Mouse (Mus musculus): ENCODE measurements around the gene Olfr49.
A peak's percentile ranks its signal among the peaks of the same experiment; 100 is the strongest.

Gene Olfr49

GRCm38 (mm10) chr14:54284839-54285238 is at the start of gene Olfr49:
Gene Olfr49, minus strand, starts transcription at chr14:54284939.
- Histone ChIP-seq H3K27me3 (ENCODE audit: control insufficient read depth, insufficient read depth, low read length, poor library complexity, severe bottlenecking) (no peaks in the 10 kb centered on the region), H3K36me3 (ENCODE audit: control insufficient read depth, insufficient read depth, low read length, poor library complexity, severe bottlenecking) (no peaks in the 10 kb centered on the region)
- DNase-seq (ENCODE audit: low read depth, low spot score): no peak

GRCm38 (mm10) chr14:54333452-54334189 is 48.9 kb upstream of the Olfr49 start:
- H3K27me3 ChIP-seq (ENCODE audit: control insufficient read depth, insufficient read depth, low read length, poor library complexity, severe bottlenecking): no peaks in the 10 kb centered on the region
- no peak for DNase-seq (ENCODE audit: low read depth, low spot score)
- H3K36me3 ChIP-seq (ENCODE audit: control insufficient read depth, insufficient read depth, low read length, poor library complexity, severe bottlenecking): no peaks in the 10 kb centered on the region

GRCm38 (mm10) chr14:54332176-54333074 is 47.7 kb upstream of the Olfr49 start:
- no peaks in the 10 kb centered on the region for H3K27me3 ChIP-seq (ENCODE audit: control insufficient read depth, insufficient read depth, low read length, poor library complexity, severe bottlenecking)
- no peak for DNase-seq (ENCODE audit: low read depth, low spot score)
- no peaks in the 10 kb centered on the region for H3K36me3 ChIP-seq (ENCODE audit: control insufficient read depth, insufficient read depth, low read length, poor library complexity, severe bottlenecking)

- DNase-seq (ENCODE audit: low read depth, low spot score): no peak
- no peaks in the 10 kb centered on the region for H3K36me3 ChIP-seq (ENCODE audit: control insufficient read depth, insufficient read depth, low read length, poor library complexity, severe bottlenecking)
- H3K27me3 ChIP-seq (ENCODE audit: control insufficient read depth, insufficient read depth, low read length, poor library complexity, severe bottlenecking): no peaks in the 10 kb centered on the region
Measured at GRCm38 (mm10) chr14:54331178-54331577, 46.4 kb upstream of the Olfr49 start.

- Histone ChIP-seq H3K27me3 (ENCODE audit: control insufficient read depth, insufficient read depth, low read length, poor library complexity, severe bottlenecking) (no peaks in the 10 kb centered on the region), H3K36me3 (ENCODE audit: control insufficient read depth, insufficient read depth, low read length, poor library complexity, severe bottlenecking) (no peaks in the 10 kb centered on the region)
- no peak for DNase-seq (ENCODE audit: low read depth, low spot score)
Measured at GRCm38 (mm10) chr14:54329201-54329600, 44.5 kb upstream of the Olfr49 start.

GRCm38 (mm10) chr14:54328548-54328947 is 43.8 kb upstream of the Olfr49 start:
- Histone ChIP-seq H3K36me3 (ENCODE audit: control insufficient read depth, insufficient read depth, low read length, poor library complexity, severe bottlenecking) (no peaks in the 10 kb centered on the region), H3K27me3 (ENCODE audit: control insufficient read depth, insufficient read depth, low read length, poor library complexity, severe bottlenecking) (no peaks in the 10 kb centered on the region)
- DNase-seq (ENCODE audit: low read depth, low spot score): peak; percentile 11

- H3K36me3 ChIP-seq (ENCODE audit: control insufficient read depth, insufficient read depth, low read length, poor library complexity, severe bottlenecking): no peaks in the 10 kb centered on the region
- DNase-seq (ENCODE audit: low read depth, low spot score): no peak
- no peaks in the 10 kb centered on the region for H3K27me3 ChIP-seq (ENCODE audit: control insufficient read depth, insufficient read depth, low read length, poor library complexity, severe bottlenecking)
Measured at GRCm38 (mm10) chr14:54324486-54324885, 39.7 kb upstream of the Olfr49 start.

- Histone ChIP-seq H3K27me3 (ENCODE audit: control insufficient read depth, insufficient read depth, low read length, poor library complexity, severe bottlenecking) (no peaks in the 10 kb centered on the region), H3K36me3 (ENCODE audit: control insufficient read depth, insufficient read depth, low read length, poor library complexity, severe bottlenecking) (no peaks in the 10 kb centered on the region)
- no peak for DNase-seq (ENCODE audit: low read depth, low spot score)
Measured at GRCm38 (mm10) chr14:54321556-54322376, 37.0 kb upstream of the Olfr49 start.

- no peak for DNase-seq (ENCODE audit: low read depth, low spot score)
- H3K27me3 ChIP-seq (ENCODE audit: control insufficient read depth, insufficient read depth, low read length, poor library complexity, severe bottlenecking): no peaks in the 10 kb centered on the region; the same call in 1 of the 2 replicates
- no peaks in the 10 kb centered on the region for H3K36me3 ChIP-seq (ENCODE audit: control insufficient read depth, insufficient read depth, low read length, poor library complexity, severe bottlenecking)
Measured at GRCm38 (mm10) chr14:54311763-54312162, 27.0 kb upstream of the Olfr49 start.

GRCm38 (mm10) chr14:54300676-54301075 is 15.9 kb upstream of the Olfr49 start:
- DNase-seq (ENCODE audit: low read depth, low spot score): no peak
- no peaks in the 10 kb centered on the region for H3K27me3 ChIP-seq (ENCODE audit: control insufficient read depth, insufficient read depth, low read length, poor library complexity, severe bottlenecking)

GRCm38 (mm10) chr14:54300136-54300535 is 15.4 kb upstream of the Olfr49 start:
- no peaks in the 10 kb centered on the region for H3K27me3 ChIP-seq (ENCODE audit: control insufficient read depth, insufficient read depth, low read length, poor library complexity, severe bottlenecking)
- no peak for DNase-seq (ENCODE audit: low read depth, low spot score)
- H3K36me3 ChIP-seq (ENCODE audit: control insufficient read depth, insufficient read depth, low read length, poor library complexity, severe bottlenecking): no peaks in the 10 kb centered on the region

More at GRCm38 (mm10) chr14:54300676-54301075, 15.9 kb upstream of the Olfr49 start:
- no peaks in the 10 kb centered on the region for H3K36me3 ChIP-seq (ENCODE audit: control insufficient read depth, insufficient read depth, low read length, poor library complexity, severe bottlenecking)

GRCm38 (mm10) chr14:54276446-54276845 is 8.3 kb downstream of the Olfr49 start:
- H3K27me3 ChIP-seq (ENCODE audit: control insufficient read depth, insufficient read depth, low read length, poor library complexity, severe bottlenecking): no peaks in the 10 kb centered on the region
- DNase-seq (ENCODE audit: low read depth, low spot score): no peak
- H3K36me3 ChIP-seq (ENCODE audit: control insufficient read depth, insufficient read depth, low read length, poor library complexity, severe bottlenecking): no peaks in the 10 kb centered on the region

- no peak for DNase-seq (ENCODE audit: low read depth, low spot score)
- H3K27me3 ChIP-seq (ENCODE audit: control insufficient read depth, insufficient read depth, low read length, poor library complexity, severe bottlenecking): no peaks in the 10 kb centered on the region
- no peaks in the 10 kb centered on the region for H3K36me3 ChIP-seq (ENCODE audit: control insufficient read depth, insufficient read depth, low read length, poor library complexity, severe bottlenecking)
Measured at GRCm38 (mm10) chr14:54272696-54273095, 12.0 kb downstream of the Olfr49 start.

GRCm38 (mm10) chr14:54271976-54272606 is 12.6 kb downstream of the Olfr49 start:
- Histone ChIP-seq H3K27me3 (ENCODE audit: control insufficient read depth, insufficient read depth, low read length, poor library complexity, severe bottlenecking) (no peaks in the 10 kb centered on the region), H3K36me3 (ENCODE audit: control insufficient read depth, insufficient read depth, low read length, poor library complexity, severe bottlenecking) (no peaks in the 10 kb centered on the region)
- DNase-seq (ENCODE audit: low read depth, low spot score): no peak
